Mouse (Mus musculus) erythroblast, embryonic 14.5 days (primary cell): ENCODE measurements around the gene Adat2.

Experiments used
- GATA1 ChIP-seq: IDR thresholded peaks from 2 replicates; pipeline ENCODE4 v1.6.1; 2012; ENCODE audit warnings: low read length, inconsistent platforms, mixed read lengths
- TAL1 ChIP-seq: IDR thresholded peaks from 3 replicates; pipeline ENCODE4 v1.6.1; 2012; ENCODE audit warnings: low read length, inconsistent platforms, mixed read lengths

- TF ChIP-seq TAL1: no peak
- no peak for TF ChIP-seq GATA1
These were observed 16.0 kb upstream of the Adat2 start for GRCm38 (mm10) chr10:13536706-13537105.
